Mouse (Mus musculus) cortical plate, adult 2 months (tissue): Measurements from ENCODE around the gene Atp5b.

Source experiments
- CTCF ChIP-seq: fragments of 200-500 bp; IDR thresholded peaks from 2 replicates; pipeline ENCODE4 v1.5.1; 2011; ENCODE audit warnings: mild to moderate bottlenecking, control low read depth, low read length; ENCODE audit not compliant: insufficient read depth; ENCODE audit errors: extremely low read depth
- POLR2A ChIP-seq: fragments of 200-500 bp; IDR thresholded peaks from 2 replicates; pipeline ENCODE4 v1.6.1; 2011; ENCODE audit warnings: mild to moderate bottlenecking, low read length, control low read depth; ENCODE audit not compliant: insufficient read depth; ENCODE audit errors: extremely low read depth

- TF ChIP-seq CTCF: no peak
- TF ChIP-seq POLR2A: no peak
Observed at GRCm38 (mm10) chr10:128043041-128043835, 39.8 kb upstream of the Atp5b start.
